Mouse (Mus musculus): ENCODE measurements at regions not wholly inside any gene's neighbourhood (a gene's known extent, or its start where the extent isn't known, plus 50 kb on each side); places are given as distances from the start of the nearest gene placed in this dataset.

DNA sequence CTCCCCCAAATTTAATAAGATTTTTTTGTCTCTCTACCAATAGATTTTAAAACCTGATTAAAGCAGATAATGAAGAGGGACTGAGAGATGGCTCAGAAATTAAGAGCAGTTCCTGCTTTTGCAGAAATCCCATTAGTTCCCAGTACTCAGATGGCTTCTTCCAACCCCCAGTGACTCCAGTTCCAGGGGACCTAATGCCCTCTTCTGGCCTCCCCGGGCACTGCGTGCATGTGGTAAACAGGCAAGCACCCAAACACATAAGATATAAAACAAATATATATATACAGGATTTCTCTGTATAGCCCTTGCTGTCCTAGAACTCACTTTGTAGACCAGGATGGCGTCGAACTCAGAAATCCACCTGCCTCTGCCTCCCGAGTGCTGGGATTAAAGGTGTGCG lies 163.9 kb upstream of the Dkk2 start:
- DNase-seq, result peak in 1 of 2 experiments; percentile 7

DNA sequence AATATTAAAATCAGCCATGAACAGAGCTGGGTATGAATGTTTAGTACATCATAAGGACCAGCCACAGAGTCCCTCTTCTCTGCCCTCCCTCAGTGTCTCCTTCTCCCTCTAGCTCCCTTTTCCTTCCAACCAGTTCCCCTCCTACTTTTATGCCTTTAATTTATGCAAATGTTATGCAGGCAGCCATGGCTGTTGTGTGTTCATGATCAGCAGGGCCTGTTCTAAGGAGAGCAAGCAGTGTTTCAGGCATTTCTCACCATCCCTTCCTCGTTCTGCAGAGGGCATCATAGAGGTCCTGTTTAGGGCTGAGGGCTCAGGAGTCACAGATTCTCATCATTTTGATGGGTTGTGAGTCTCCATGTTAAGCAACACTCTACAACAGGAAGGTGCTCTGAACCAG lies 162.4 kb upstream of the Dkk2 start:
- no peak for DNase-seq

DNA sequence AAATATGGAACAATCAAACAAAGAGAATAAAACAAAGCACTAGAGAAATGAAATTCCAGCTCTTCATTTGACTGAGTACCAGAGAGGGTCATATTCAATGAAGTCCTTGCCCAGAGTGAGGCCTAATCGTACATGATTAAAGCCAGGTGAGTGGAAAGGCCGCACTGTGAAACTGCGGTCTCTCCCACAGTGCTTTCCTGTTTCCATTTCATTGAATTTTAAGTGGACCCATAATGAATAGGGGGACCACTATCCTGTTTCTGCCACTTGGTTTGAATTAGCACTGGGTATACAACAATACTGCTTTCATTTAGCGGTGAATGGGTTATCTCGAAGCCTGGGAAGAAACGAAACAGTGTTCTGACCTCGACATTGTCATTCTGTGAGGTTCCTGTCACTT lies 144.2 kb upstream of the Dkk2 start:
- DNase-seq, result no peak

DNA sequence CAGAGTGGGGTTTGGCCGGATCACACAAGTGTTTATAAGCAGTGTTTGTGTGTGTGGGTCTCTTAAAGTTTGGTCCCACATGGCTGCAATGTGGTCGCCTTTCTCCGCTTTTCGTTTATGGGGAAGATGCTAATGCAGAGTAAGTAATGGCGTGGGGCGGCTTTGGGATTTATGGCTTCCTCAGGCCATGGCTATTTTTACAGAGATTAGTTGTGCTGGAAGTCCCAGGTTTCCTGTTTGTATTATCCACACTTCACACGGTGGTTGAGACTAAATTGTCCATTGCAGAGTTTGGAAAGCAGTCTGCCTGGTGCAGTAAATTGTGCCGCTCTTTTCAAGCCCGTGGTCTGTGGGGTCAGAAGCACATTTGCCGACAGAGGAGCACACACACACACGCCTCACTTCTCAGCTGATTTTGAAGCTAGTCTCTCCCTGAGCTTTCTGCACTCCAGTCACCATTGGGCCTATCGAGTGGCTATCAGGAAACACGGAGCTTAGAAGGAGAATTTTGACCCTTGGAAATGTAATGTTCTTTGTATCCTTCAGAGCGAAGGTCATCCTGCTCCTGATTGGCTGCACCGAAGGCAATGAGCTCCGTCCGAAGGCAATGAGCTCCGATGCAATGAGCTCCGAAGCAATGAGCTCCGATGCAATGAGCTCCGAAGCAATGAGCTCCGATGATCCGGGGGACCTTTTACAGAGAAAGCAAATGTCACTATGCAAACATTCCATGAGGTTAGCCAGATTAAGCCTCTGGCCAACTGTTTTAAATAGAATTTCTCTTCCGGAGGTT lies 142.9 kb upstream of the Dkk2 start:
- no peak for DNase-seq

DNA sequence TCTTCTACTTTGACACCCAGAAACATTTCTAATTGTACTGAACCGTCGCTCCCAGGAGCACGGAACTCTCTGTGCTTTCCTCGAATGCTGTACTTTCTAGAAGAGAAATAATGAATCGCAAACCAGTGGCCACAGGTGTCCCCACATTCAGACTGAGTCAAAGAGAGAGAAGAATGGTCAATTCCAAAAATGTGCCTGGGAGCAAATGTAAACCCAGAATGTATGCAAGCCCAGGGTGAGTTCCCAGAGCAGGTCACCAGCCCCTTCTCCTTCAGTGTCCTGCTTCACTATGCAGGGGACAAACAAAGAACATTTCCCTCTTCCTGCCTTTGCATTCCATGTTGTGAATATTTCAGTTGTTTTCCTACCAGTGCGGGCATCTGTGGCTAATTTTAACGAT lies 141.7 kb upstream of the Dkk2 start:
- no peak for DNase-seq

DNA sequence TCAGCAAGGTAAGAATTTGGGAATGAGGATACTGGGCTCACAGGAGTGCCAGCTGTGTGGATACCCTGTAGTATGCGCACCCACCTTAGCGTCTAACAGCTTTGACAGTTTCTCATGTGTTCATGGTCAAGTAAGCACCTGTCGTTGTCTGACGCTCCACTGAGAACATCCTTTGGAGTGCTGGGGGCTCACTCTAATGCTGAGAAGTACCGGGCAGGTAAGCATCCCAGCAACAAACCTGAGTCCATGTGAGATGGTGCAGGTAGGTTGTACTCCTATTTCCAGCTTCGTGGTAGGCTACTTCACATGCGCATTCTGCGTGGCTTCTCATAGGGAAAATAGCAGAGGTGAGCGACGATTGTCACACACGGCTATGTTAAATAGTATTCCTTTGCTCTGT lies 129.3 kb upstream of the Dkk2 start:
- DNase-seq, result no peak

DNA sequence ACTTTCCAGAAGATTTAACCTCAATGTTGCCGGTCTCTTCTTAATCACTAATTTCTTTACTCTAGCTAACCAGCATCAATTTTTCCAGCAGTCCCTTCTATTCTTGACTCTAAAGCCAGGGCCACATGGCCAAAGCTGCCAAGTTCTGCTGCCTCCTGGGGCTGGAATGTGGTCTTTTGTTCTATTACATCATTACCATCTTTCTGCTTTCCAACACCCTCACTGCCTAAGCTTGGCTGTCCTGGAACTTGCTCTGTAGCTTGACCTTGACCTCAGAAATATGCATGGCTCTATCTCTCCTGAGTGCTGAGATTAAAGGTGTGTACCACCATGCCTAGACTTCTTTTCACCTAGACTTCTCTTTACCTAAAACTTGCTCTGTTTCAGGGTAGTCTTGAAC lies 124.5 kb upstream of the Dkk2 start:
- no peak for DNase-seq

DNA sequence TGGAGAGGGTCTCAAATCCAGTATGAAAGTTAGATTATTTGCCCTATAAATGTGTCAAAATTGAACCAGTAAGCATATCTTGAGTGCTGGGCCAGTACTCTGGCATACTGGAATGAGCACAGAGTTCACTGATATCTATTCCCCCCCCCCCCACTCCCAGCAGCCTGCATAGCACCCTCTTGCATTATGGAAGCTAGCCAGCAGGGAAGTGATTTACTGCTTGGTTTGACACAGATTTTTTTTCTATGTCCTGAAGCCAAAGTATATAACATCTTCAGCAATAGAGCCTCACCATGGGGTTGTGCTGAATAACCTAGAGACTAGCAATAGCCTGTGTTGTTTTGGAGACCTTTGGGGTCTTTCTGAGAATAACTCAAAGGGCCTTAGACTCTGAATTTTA lies 123.5 kb upstream of the Dkk2 start:
- no peak for DNase-seq

DNA sequence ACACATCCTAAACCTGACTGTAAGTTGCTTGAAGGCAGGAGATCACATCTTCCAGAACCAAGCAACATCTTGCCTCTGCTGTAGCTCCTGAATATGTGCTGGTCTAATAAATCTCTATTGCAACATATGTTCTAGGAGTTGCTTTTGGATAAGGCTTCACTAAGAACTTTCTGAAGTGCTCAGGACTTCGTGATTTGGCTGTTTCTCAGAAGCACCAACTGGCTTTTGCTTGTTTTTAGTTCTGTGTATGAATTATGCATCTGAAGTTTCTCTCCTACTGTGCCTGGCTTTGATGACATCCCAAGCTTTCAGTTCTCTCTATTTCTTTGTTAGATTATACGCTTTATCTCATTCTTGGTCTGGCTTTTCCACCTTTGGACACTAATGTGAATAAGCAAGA lies 122.2 kb upstream of the Dkk2 start:
- no peak for DNase-seq

DNA sequence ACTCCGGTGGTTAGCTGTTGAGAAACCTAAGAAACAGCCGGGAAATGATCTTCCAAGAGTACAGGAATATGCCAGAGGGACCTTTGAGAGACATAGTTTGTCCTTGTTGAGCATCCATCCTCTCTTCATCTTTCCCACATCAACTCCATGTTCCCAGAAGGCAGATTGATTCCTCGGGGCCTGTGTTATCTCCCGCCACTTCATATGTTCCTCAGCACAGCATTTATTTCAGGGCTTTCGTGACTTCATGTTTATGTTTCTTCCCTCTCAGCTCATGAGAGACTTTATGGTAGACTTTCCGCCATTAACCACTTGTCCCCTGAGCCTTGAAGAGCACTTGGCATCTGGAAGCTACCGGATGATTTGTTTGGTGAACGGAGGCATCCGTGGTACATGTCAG lies 120.1 kb upstream of the Dkk2 start:
- no peak for DNase-seq

DNA sequence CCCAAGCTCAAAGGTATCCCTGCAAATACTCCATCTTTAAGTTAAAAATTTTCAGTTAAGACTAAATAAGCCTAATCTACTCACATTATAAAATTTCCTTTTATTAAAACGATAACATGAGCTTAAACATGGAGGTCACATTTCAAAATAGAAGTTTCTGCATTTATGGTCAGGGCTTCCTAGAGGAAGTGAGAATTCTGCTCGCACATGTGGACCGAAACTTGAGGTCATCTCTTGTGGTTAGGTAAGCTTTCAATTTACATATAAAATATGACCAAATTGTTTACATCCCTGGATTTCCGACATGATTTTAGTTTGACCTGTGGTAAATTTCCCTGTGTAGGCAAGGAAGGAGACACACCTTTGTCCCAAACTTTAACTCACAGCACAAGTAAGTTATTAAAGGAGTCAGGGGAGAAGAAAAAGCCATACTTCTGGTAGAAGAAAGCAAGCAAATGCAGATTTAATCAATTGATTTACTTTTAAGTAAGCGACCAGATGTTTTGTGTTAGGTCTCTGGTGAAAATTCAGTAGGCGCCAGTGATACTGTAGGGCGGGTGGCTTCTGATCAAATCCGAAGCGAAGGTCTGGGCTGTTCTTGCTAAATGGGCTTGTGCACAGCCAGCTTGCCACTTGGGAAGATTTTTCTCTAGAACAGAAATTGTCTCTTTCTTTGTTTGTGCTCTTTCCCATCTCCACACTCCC lies 119.5 kb upstream of the Dkk2 start:
- no peak for DNase-seq

DNA sequence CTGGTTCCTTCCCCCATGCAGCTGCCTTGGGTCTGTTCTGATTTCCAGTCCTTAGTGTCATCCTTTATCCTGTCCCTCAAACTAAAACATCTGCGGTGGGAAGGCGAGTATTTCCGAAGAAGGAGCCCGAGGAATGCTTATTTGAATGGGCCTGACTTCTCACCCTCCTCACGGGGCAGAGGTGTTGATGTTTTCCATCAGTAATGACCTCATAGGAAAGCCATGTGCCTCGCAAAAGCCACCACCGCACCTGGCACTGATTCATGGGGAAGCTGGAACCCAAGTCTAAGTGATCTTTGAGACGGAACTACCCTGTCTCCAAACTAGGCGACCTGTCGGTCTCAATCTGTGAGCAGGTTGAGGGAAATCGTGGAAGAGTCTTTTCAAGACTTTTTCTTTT lies 117.8 kb upstream of the Dkk2 start:
- DNase-seq, result no peak

DNA sequence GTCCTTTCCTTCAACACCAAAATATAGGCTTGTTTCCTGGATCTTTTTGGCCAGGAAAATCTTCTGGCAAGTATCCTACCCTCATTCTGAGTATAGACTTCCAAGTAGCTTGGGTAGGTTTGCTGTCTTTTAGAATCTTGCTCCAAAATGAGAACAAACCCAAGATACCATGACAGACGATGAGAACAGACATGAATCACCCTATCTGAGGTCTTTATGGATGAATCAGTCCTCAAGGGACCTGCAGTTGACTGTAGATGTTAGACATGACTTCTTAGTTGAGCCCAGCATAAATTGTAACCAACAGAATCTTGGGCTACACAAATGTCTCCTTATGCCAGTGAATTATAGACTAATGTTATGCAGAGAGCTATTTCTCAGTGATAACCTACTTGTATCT lies 114.3 kb upstream of the Dkk2 start:
- no peak for DNase-seq

DNA sequence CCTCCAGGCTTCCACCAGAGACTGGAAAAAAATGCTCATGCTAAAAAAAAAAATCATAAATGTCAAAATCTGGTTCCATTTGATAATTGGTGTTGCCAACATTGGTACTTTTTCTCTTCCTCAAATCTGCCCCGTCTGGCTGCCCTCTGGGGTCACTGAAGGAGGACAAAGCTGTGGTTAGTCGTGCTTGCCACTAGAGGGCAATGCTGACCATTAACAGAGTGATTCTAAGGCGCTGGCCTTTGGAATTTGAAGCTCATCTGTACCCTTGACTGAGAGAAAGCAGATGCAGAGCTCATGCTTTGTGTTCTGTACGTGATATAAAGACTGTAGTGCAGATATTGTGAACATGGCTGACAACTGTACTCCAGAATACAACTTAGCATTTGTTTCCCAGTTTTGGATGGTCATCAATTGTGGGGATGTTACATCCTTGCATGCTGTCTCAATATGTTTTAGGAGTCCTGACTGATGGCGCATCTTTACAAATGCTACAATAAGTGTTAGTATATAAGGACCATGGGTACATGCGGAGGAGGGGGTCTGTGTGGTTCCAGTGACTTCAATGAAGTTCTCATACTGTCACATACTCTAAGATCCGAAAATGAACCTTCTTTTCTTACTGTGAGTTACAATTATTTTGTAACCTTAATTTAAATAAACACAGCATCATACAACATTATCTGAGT lies 109.0 kb upstream of the Dkk2 start:
- peak; percentile 20 to 22 for DNase-seq

DNA sequence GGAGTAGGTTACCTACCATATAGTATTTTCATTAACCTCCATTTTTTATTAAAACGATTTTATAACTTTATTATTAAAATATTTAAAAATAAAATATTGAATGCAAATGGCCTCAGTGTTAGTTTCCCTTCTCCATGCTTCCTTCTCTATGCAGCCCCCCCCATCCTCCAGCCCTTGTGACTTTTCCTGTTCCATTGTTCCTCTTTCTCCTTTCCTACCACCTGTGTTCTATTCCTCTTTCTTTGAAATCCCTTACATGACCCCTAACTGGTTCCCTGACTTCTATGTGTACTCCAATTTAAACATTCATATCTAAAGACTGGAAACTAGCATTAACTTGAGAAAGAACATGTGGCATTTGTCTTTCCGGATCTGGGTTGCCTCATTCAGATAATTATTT lies 101.8 kb upstream of the Dkk2 start:
- DNase-seq, result no peak

DNA sequence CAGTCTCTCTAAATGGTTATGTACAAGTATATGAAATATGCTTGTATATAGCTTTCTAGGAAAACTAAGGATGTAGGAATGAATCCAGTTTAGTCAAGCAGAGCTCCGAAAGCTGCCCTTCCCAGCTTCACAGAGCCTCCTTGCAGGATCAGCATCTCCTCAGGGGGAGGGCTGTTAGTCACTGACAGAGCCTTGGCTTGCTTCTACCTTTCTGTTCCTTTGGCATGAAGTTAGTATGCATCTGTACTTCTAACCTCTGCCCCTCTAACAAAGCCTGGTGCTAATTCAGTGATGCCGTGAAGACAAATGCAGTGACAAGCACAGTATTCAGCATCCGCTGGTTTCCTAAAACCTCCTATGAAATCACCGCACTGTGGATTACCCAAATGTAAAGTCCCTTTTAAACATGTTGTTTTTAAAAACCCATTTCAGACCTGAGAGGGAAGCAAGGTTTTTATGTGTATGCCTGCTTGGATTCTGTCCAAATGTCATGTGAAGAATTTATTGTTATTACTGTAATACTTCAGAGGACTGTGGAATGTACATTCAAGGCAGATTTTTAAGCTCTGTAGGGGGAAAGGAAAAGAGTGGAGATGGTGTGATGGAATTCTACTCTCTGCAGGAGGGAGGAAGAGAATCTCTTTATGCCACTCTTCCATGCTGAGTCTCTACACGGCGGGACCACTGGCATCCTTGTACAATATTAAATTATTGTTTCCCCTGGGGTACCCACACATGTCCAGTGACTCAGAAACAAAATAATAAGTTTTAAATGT lies 86.1 kb upstream of the Dkk2 start:
- DNase-seq, result no peak

DNA sequence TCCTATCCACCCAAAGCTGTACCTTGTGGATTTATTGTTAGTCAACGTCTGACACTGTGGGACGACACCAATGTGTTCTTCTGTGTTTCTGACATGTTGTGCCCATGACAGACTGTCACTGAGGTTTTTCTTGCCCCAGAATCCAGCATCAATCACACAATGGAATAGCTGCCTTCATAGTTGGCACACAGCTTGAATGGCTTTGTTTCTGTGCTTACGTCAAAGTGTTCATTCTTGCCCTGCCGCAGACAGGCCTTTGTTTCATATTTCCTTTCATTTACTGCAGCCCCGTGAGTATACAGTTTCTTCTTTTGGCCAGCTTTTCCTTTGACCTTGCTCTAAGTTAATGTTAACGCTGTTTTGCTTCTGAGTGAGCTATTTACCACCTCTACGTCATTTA lies 78.9 kb upstream of the Dkk2 start:
- DNase-seq, result no peak

DNA sequence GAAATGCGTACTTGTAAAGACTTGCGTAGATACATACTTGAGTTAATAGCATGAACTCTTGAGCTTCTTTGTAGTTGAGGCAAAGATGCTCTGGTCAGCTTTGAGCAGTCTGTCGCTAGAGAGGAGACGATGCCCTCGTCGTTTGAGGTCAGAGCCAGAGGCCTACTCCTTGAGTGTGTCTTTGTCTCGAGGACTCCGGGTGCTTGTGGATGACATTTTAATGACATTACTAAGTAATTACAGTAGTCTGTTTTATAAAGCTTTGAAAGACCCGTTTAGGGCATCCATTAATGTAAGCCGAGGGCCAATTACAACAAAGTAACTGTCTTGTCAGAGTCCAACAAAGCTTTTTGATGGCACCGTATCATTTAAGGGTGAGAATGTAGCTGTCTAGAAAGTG lies 78.2 kb upstream of the Dkk2 start:
- no peak for DNase-seq

DNA sequence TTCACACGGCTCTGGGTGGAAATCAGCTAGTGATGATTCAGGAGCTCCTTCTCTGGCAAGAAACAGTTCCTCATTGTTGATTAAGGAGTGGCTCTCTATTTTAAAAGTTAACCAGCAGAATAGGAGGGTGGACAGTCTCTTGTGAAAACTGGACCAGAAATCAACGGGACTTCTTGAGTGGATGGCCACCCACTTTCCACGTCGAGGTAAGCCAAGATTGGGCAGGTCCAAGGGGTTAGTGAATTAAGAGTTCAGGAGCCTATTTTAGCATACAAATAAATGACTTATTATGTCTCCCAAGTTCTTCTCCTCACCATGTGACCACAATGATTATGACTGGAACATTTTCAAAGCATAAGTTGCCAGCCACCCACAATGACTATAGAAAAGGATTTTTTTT lies 77.7 kb upstream of the Dkk2 start:
- no peak for DNase-seq

DNA sequence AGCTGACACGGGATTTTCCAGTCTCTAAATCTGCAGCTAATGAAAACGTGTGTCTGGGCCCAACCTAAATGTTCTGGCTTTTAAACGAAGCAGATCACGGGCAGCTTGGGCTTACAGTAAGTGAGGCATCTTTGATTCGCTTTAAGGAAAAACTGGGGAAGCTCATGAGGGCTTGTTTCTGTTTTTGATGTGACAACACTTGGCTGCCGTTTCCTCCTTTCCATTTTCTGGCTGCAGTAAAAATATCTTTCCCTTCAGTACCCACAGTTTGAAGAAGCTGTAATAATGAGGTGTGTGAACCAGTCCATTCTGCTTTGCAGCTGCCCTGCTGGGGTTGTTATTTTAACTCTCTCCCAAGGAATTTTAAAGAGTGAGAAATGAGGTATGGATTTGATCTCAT lies 69.9 kb upstream of the Dkk2 start:
- DNase-seq, result no peak

DNA sequence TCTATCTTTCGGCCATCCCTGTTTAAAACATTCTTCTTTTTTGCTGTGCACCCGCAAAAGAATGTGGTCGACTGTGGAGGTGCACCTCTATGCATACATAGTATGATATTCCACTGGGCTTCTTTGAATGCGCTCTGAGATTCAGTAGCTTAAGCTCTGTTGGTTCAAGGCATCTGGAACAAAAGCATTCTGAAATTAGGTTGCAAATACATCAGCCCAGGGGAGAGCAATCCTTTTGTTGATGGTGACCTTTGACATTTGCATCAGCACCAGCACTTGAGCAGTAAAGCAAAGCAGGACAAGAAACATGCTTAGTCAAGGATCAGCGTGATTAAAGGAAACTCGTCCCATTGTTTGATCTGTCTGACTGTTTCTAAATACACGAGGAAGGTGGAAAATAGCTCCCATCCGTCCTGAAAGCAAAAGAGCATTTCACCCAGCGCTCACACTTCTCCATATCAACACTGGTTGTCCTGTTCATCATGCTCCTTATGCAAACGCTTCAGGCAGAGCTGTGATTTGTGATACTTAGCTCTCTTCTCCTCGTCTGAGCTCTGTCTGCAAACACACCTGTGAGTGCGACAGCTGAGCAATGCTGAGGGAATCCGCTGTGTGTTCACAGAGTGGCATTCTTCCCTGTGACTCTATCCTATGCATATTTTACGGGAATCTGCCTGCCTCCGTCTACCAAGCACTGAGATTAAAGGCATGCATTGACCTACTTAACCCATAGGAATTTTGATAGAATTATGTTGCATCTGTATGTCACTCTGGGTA lies 67.4 kb upstream of the Dkk2 start:
- no peak for DNase-seq

DNA sequence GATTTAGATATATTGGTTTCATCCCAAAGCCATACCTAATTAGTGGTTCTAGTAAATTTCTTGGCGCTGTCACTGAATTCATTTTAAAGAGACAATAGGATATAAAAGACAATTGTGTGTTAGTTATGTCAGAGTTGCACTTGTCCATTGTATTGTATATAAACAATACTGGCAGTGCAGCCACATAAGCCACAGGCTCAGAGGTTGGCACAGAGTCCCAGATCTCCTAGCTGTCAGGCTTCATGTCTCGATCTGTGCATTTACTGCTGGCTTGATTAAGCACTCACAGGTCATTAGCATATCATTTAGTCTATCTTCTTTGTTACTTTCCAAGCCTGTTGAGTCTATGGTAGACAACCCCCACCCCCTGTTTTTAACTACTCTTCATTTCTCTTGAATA lies 66.6 kb upstream of the Dkk2 start:
- no peak for DNase-seq

DNA sequence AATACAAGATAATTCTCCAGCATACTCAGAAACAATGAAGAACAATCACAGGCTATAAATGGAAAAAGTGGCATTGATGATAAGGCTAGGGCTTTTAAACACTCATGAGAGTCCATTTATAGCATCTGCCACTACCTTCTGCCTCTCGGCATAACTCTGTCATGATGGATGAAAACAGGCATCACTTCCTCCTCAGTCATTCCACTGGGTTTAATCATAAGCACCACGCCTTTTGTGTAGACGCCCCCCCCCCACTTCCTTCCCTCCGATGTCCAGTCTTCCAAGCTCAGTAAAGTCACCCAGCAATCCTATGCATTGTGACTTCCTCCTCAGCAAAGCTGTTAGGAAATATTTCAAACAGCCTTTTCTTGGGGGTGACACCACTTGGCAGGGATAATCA lies 63.1 kb upstream of the Dkk2 start:
- no peak for DNase-seq

Data from cerebellum, adult 18-20 months (tissue).